Mouse (Mus musculus) liver, embryonic 14.5 days (tissue): ENCODE measurements at regions not wholly inside any gene's neighbourhood (a gene's known extent, or its start where the extent isn't known, plus 50 kb on each side); places are given as distances from the start of the nearest gene placed in this dataset.

Source experiments
- ATAC-seq: fragments of 200-750 bp; cut with Nextera tagmentation; 2 replicates; pipeline ENCODE4 v1.8.0; 2017; ENCODE audit warnings: moderate number of reproducible peaks, mild to moderate bottlenecking, moderate library complexity; ENCODE audit not compliant: insufficient read depth
- DNase-seq, 3 experiments: peaks; one replicate each; pipeline ENCODE4 v3.0.0-alpha.2; 2012 to 2013; ENCODE audit warnings: low read depth in 3 of 3, low spot score in 3 of 3
- H3K27ac ChIP-seq: fragments of 300-500 bp; sonication (generic); 2 replicates; pipeline ENCODE4 v1.5.1; 2014; ENCODE audit warnings: moderate library complexity, mild to moderate bottlenecking, control low read depth, inconsistent platforms
- H3K27me3 ChIP-seq: fragments of 300-500 bp; sonication (generic); 2 replicates; pipeline ENCODE4 v1.6.1; 2014; ENCODE audit warnings: mild to moderate bottlenecking, low read length, moderate library complexity; ENCODE audit not compliant: control insufficient read depth, insufficient read depth
- H3K36me3 ChIP-seq: fragments of 300-500 bp; sonication (generic); replicated peaks from 2 replicates; pipeline ENCODE4 v1.6.1; 2014; ENCODE audit warnings: low read depth; ENCODE audit not compliant: control insufficient read depth, insufficient read depth
- H3K4me1 ChIP-seq, 2 experiments: fragments of 200-500 bp in 1 of 2; fragments of 300-500 bp in 1 of 2; sonication (generic) in 1 of 2; replicated peaks; 2 replicates each; pipeline ENCODE4 v1.6.1; 2012 to 2014; ENCODE audit warnings: antibody characterized with exemption in 1 of 2, inconsistent platforms in 1 of 2, low read length in 1 of 2; ENCODE audit not compliant: control insufficient read depth in 2 of 2, insufficient read depth in 2 of 2
- H3K4me2 ChIP-seq: fragments of 300-500 bp; sonication (generic); 2 replicates; pipeline ENCODE4 v1.6.1; 2014; ENCODE audit warnings: low read depth, mild to moderate bottlenecking, control low read depth, moderate library complexity
- H3K4me3 ChIP-seq, 2 experiments: fragments of 200-500 bp in 1 of 2; fragments of 300-500 bp in 1 of 2; sonication (generic) in 1 of 2; 2 replicates each; pipeline ENCODE4 v1.5.1; 2012 to 2014; ENCODE audit warnings: low read depth in 2 of 2, low read length in 2 of 2, mild to moderate bottlenecking in 2 of 2, control low read depth in 1 of 2, inconsistent platforms in 1 of 2, moderate library complexity in 1 of 2; ENCODE audit not compliant: insufficient read depth in 1 of 2
- H3K9ac ChIP-seq: fragments of 300-500 bp; sonication (generic); replicated peaks from 2 replicates; pipeline ENCODE4 v1.6.1; 2014; ENCODE audit warnings: mild to moderate bottlenecking, control low read depth, moderate library complexity
- H3K9me3 ChIP-seq: fragments of 300-500 bp; sonication (generic); 2 replicates; pipeline ENCODE4 v1.6.1; 2016; ENCODE audit warnings: low read length, mixed read lengths; ENCODE audit not compliant: control insufficient read depth
- CTCF ChIP-seq: IDR thresholded peaks from 2 replicates; pipeline ENCODE4 v1.5.1; 2016; ENCODE audit warnings: antibody characterized with exemption, low read depth, control low read depth
- EP300 ChIP-seq: IDR thresholded peaks from 2 replicates; pipeline ENCODE4 v1.6.1; 2016; ENCODE audit warnings: antibody characterized with exemption, low read depth
- WGBS: fragments of 180-500 bp; shearing (Covaris S2); extraction: QIAGEN DNeasy Blood & Tissue Kit; methylation state at CpG from one replicate; pipeline ENCODE4 v1.1.7; 2014; ENCODE audit not compliant: insufficient replicate concordance; 5-methylcytosine and 5-hydroxymethylcytosine counted together

GRCm38 (mm10) chr1:186494411-186494783, 211.4 kb downstream of the Tgfb2 start:
- no peaks in the 10 kb centered on the region for H3K27me3 ChIP-seq
- no peaks in the 10 kb centered on the region for H3K9me3 ChIP-seq
- WGBS: 63% methylated on average over 5 of the region's 5 CpGs
- H3K36me3 ChIP-seq: no peaks in the 10 kb centered on the region
- TF ChIP-seq CTCF: no peak
- TF ChIP-seq EP300: no peak
- no peak overlapping the region for H3K4me2 ChIP-seq
- DNase-seq (no peak), ATAC-seq (no peak)
- H3K9ac ChIP-seq: no peak overlapping the region
- no peaks in the 10 kb centered on the region for H3K4me1 ChIP-seq
- no peak overlapping the region for H3K27ac ChIP-seq
- no peak overlapping the region for H3K4me3 ChIP-seq

DNA sequence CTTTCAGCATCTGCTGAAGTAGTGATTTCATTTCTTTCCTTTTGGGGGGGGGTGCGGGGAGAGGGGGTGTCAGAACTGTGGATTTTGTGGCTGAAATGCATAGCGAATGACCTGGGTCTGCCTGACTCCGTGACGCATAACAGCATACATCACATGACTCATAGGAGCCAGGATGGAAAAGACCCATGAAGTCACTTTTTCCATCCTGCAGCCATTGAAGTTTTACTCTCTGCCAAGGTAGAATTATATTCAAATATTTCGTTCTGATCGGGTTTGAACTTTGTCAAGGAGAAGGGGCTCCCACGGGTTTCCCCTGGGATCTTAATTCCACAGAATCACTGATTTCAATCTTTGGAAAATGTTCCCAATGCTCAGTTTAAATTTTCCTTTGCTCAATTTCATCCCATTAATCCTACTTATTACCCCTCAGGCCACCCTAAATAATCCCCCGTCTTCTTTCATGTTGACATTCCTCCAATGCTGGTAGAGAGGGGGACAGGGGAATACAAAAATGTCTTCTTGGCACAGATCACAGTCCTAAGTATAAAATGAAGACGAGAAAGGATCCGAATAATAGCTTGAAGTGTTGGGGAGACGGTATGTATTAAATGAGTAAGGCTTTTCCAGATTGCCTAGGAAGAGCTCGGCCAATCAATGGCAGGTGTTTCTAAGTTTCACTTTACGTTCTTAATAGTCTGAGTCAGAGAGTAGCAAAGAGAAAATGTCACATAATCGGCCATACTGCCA, 212.0 kb downstream of the Tgfb2 start:
- Histone ChIP-seq H3K4me1 (no peaks in the 10 kb centered on the region), H3K4me2 (no peak overlapping the region), H3K27me3 (no peaks in the 10 kb centered on the region), H3K4me3 (no peak overlapping the region), H3K36me3 (no peaks in the 10 kb centered on the region), H3K9ac (no peak overlapping the region), H3K27ac (no peak overlapping the region), H3K9me3 (no peaks in the 10 kb centered on the region)
- 68% methylated on average over 14 of the region's 14 CpGs for WGBS
- TF ChIP-seq EP300 (no peak), CTCF (no peak)
- no peak for DNase-seq
- ATAC-seq: no peak

DNA sequence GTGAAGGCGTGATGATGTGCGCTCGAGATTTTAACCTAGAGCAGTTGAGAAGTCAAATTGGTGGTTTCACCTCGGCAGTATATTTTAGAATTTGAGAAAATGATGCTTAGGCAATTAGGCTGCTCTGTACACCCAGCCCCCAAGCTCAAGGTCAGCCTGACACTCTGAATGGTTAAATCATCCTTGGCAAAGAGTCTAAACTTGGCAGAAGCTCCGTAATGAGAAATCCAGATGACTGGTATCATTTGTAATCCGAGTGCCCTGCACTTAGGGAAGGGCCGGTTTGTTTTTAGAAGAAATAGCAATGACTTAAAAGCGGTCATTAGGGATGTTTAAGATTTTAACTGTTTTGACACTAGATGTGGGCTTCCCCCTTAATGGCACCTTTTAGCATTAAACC, 223.6 kb downstream of the Tgfb2 start:
- WGBS: 72% methylated on average over 8 of the region's 8 CpGs

DNA sequence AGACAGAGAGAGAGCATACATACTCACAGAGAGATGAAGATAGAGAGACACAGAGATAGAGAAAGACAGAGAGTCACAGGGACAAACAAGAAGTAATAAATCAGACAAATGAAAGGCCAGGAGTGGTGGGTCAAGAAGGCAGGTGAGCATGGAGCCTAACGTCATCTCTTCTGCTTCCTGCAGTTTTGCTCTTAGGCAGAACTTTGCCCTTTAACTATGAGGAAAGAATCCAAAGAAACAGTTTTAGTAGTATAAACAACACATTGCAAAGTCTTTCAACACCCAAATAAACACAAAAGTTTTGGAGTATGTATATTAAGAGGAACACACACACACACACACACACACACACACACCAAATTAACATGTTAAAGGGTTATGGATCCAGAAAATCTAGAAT, 225.8 kb downstream of the Tgfb2 start:
- TF ChIP-seq CTCF (no peak), EP300 (no peak)
- Histone ChIP-seq H3K27me3 (no peaks in the 10 kb centered on the region), H3K9me3 (no peaks in the 10 kb centered on the region), H3K27ac (no peak overlapping the region), H3K4me1 (no peaks in the 10 kb centered on the region), H3K36me3 (no peaks in the 10 kb centered on the region), H3K4me3 (no peak overlapping the region), H3K9ac (no peak overlapping the region), H3K4me2 (no peak overlapping the region)
- ATAC-seq (no peak), DNase-seq (no peak)
- WGBS: 61% methylated on average over 1 of the region's 1 CpGs

More for the DNA sequence above, 223.6 kb downstream of the Tgfb2 start:
- no peaks in the 10 kb centered on the region for H3K4me1 ChIP-seq
- H3K4me3 ChIP-seq: no peak overlapping the region
- no peak for ATAC-seq
- H3K36me3 ChIP-seq: no peaks in the 10 kb centered on the region
- H3K9ac ChIP-seq: no peak overlapping the region
- DNase-seq: no peak
- no peak overlapping the region for H3K4me2 ChIP-seq
- no peak overlapping the region for H3K27ac ChIP-seq
- no peak for TF ChIP-seq EP300
- no peak for TF ChIP-seq CTCF
- no peaks in the 10 kb centered on the region for H3K27me3 ChIP-seq
- no peaks in the 10 kb centered on the region for H3K9me3 ChIP-seq

GRCm38 (mm10) chr1:186478428-186479238, 227.2 kb downstream of the Tgfb2 start:
- H3K27ac ChIP-seq: no peak overlapping the region
- no peak overlapping the region for H3K4me3 ChIP-seq
- WGBS: 49% methylated on average over 8 of the region's 8 CpGs
- DNase-seq (no peak), ATAC-seq (no peak)
- H3K9me3 ChIP-seq: no peaks in the 10 kb centered on the region
- no peaks in the 10 kb centered on the region for H3K4me1 ChIP-seq
- H3K27me3 ChIP-seq: no peaks in the 10 kb centered on the region
- H3K9ac ChIP-seq: no peak overlapping the region
- TF ChIP-seq CTCF (no peak), EP300 (no peak)
- H3K4me2 ChIP-seq: no peak overlapping the region
- H3K36me3 ChIP-seq: no peaks in the 10 kb centered on the region
